Mouse (Mus musculus) adrenal gland, adult 2 months (tissue): ENCODE data around the gene Tgif2. TPM values are rescaled to one million over a fixed set of nuclear protein-coding genes. Genes with fewer than 3 reads are reported as not detected.
A peak's percentile ranks its signal among the peaks of the same experiment; 100 is the strongest.
"Not testable (repeated sequence)": the region's sequence is repeated elsewhere in the genome, so short reads cannot be mapped to it uniquely, and the experiment has no call there.

Experiments
- DNase-seq: peaks from one replicate; pipeline ENCODE4 v3.0.0; 2021
- polyA plus RNA-seq: library from polyadenylated mRNA; depleted of rRNA; stranded (reverse); fragments of >200 nt; gene quantifications from 2 replicates; pipeline ENCODE4 v1.2.3, GENCODE M21; 2012
- total RNA-seq, 2 experiments: library from RNA; stranded (reverse); gene quantifications; 2 replicates each; pipeline ENCODE4 v1.2.3; 2021

The Tgif2 gene
- total and polyA plus RNA-seq, 3 experiments: 1.8 to 8.5 (median 4.3) TPM

DNA sequence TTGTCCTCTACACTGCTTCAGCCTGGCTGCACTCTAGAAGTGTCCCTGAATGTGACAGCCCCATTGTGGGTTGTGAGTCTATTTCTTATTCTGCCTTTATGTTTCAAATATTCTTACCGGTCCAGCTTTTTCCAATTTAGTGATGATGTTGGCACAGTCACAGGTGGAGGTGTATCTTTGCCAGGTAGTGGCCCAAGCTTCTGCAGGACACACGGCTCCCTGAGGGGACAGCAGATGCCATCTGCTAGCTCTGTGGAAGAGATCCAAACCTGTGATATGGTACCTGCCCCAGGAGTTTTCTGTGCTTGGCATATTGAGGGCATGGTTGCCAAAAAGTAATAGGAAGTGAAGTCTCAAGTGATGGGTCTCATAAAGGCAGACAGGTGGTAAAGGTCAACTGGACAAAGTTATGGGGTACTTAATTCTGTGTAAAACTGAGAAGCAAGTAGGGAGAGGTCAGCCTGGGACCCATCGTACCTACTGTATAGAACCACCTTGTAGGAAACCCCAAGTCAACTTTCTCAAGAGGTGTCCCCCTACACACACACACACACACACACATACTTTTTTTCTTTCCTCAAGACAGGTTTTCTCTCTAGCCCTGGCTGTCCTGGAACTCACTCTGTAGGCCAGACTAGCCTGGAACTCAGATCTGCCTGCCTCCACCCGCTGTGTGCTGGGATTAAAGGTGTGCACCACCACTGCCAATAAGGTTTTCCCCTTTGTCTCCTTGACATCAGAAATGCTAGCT, 35.1 kb downstream of the Tgif2 start:
- no peak for DNase-seq

DNA sequence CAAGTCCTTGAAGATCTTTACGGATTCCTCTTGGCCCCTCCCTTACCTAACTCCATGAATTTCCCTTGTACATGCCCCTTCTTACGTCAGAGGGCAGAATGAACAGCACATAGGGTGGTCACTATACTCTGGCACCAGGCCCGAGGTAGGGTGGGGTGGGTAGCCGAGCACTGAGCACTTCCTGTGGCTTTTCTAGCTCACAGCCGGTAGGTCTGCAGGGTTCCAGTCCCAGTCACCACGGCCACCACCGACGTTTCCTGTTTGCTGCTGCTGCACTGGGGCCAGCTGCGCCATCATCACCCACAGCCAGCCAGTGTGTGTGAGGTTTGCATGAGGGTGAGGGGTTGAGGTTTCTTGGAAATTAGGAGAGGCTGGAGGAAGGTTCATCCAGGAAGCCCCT, 37.9 kb downstream of the Tgif2 start:
- DNase-seq: no peak

DNA sequence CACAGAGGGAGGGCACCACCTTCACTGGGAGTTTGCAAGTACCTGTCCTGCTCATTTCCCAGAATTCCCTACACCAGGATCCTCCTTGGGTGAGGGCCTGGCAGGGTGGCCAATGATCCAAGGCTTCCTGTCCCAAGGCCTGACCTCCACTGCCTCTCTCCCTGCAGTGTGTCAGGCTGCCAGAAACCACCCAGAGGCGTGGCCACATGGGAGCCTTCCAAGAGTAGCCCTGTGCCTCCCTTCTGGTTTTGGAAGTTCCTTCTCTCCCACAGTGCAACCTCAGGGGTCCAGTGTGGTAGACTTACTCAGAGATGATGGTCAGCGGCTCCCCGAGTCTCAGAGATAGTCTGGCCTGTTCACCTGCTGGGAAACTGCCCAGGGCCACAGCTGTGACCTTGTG, 39.7 kb downstream of the Tgif2 start:
- DNase-seq: peak; percentile 68

DNA sequence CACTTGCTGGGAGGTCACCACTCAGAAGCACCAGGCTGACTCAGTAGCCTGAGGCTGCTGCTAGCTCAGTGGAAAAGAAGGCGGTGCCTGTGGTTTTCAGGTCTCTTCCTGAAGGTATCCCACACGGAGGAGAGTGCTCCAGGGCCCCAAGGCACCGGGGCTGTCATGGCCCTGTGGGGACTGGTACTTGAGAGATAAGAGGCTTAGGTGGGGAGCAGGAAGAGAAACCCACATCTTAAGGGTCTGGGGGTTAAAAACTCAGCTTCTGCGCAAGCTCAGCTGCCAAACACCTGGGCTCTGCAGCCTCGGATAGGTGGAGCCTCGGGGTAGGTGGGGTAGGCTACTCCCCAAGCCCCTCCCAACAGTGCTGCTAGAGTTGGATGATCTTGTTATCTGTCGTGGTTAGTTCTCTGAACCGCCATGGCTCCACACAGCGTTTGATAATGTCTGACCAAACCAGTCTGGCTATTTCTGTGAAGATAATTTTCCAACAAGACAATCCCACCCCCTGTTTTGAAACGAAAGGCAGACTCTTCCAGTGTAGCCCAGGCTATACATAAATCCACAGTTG, 42.7 kb downstream of the Tgif2 start:
- DNase-seq: no peak

DNA sequence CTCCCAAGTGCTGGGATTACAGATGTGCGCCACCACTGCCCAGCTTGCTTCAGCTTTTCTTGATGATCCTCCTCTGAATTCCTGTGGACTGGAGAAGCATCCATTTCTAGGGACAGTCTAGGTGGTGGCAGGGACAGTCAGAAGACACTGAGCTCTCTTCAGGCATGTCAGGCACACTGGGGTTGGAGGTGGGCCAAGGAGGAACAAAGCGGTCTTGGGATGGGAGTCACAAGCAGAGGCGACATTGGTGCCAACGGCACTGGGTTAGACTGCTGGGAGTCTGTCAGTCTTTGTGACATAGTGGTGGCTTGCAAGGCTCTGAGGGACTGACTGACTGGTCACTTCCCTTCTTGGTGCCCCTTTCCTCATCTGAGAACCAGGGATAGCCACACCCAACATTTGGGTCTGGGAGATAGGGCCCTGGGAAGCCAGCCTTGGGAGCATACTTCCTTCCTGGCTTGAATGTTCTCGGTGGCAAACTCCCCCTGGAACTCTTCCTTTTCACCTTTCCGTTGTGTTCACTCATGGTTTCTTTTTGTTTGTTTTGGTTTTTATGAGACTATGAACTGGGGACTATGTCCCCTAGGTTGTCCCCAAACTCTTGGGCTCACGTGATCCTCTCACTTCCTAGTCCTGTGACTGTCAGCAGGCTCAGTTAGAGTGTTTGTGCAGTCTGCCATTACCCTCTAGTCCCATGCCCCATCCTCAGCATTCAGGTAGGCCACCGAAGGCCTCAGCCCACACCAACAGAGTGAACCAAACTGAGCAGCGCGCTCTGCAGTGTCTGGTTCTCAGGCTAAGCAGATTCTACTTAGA, 44.8 kb downstream of the Tgif2 start:
- DNase-seq: no peak

DNA sequence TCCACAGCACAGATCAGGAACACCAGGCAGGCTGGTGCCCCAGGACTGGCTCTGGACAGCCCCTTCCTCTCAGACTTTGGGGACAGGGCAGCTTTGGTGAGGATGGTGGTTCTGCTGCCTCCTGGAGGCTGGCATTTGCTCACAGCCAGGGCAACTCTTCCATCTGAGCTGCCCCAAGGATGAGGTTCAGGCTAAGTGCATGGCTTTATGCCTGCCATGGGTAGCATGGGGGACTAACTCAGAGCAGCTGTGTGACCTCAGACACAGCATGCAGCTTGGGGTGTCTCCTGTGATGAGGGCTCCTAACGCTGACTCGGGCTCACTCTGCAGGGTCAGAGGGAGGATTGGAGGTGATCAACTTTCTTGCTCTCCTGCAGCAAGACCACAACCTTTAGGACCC, 45.9 kb downstream of the Tgif2 start:
- not testable (repeated sequence) for DNase-seq

DNA sequence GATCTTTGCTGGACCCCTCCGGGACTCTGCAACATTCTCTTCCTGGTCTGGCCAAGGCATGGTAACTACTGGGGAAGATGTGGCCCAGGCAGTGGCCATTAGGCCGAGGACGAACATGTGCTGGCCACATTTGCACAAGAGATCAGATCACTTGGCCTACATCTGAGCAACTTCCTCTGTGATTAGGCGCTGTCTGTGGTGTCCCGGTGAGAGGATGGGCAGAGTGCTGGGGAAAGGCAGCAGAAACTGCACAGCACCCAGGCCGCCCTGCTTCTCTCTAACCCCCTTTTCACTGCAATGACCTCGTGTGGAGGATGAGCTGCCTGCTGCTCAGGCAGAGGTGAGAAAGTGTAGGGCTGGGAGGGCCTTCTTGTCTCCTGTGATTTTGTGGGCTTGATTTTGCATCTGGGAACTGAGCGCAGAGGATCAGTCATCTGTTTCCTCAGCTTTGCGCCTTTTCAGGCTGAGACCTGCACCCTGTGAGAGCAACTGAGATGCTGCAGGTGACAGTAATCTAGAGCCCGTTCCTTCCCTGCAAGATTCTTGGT, 46.4 kb downstream of the Tgif2 start:
- DNase-seq: no peak

DNA sequence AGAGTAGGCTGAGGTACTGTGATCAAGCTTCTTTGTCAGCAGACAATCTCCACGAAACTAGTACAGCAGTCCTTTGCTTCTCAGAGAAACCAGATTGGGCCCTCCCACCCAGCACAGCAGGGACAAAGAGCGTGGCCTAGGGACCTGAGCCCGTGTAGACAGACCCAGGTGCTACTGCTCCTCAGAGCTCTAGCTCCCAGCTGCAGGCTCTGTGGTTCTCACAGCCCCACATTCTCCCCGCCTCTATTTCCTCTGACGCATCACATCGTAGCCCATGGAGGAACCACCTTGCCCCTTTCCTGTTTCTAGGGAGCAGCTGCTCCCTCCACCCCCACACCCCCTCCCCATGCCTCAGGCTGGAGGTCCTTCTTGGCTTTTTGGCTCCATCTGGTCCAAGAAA, 47.2 kb downstream of the Tgif2 start, which contains the start of gene Sla2:
Gene Sla2, minus strand, starts transcription at position 176 of the 400 bp plus-strand sequence.
- DNase-seq: no peak

DNA sequence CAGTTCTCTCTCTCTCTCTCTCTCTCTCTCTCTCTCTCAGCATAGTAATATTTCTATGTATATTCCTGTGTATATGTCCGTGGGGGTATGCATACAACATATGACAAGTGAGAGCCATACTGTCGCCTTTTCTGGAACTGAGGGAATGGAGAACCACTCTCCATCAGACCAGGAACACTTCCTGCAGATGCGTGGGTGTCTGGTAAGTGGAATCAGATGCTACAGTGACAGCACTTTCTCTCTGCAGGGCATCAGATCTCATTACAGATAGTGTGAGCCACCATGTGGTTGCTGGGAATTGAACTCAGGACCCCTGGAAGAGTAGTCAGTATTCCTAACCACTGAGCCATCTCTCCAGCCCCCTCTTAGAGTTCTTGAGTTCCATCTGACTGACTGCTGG, 48.7 kb downstream of the Tgif2 start:
- no peak for DNase-seq

DNA sequence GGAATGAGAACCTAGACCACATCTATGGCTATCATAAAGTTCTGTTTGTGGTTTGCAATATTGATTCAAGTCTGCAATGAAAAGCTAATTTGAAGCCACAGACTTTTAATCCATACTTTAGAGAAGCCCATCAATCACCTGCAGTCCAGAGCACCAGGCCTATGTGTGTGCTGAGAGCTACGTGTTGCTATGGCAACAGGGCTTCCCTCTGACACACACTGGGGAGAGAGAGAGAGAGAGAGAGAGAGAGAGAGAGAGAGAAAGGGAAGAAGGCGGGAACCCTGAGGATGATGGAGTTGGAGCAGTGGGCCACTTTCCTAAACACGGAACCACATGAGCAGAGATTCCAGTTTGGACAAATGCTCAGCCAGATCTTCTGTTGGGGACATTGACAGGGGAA, 52.4 kb downstream of the Tgif2 start:
- no peak for DNase-seq

DNA sequence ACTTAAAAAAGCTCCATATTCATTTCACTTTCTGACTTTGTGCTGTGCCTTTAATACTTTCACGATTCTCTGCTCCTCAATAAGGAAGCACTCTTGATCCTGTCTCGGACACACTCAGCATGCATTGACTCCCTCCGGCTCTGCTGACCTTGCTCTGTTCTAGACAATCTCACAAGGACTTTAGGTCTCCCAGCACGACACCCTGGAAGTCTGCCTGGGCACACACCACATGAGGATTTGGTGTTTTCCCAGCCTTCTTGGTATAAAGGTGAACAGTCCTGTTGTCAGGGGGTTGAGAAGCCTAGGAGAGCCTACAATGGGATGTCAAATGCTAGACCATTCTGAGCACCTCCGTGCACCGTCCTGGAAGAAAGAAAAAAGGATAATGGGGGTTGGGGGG, 53.0 kb downstream of the Tgif2 start:
- no peak for DNase-seq

DNA sequence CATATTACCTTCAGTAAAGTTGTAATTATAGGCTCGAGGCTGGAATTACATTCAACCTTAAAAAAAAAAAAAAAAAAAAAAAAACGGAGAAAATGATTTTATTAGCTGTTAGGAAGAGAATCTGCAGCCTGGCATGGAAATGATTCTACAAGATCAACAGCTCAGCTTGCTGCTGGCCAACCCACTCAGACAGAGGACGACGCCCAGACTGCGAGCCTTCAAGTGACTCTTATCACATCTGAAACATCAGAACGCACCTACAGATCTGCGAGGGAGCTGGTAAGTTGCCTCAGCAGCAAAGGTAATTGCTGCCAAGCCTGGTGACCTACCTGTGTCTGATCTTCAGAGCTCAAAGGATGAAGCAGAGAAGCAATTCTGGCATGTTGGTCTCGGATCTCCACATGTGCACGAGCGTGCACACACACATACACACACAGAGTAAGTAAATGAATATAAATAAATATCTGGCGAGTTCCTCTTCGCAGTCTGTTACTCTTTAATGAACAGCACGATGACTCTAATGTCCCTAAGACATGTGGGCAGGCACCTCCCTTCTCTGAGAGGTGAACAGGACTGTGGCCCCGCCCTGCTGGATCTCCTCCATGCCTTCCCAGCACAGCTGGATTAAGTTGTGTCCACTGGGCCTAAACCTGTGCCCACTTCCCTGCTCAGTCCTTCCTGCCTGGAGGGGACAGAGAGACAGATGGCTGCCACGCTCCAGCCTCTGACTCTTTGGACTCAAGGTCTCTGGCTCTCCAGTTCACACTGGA, 54.9 kb downstream of the Tgif2 start:
- DNase-seq: no peak

DNA sequence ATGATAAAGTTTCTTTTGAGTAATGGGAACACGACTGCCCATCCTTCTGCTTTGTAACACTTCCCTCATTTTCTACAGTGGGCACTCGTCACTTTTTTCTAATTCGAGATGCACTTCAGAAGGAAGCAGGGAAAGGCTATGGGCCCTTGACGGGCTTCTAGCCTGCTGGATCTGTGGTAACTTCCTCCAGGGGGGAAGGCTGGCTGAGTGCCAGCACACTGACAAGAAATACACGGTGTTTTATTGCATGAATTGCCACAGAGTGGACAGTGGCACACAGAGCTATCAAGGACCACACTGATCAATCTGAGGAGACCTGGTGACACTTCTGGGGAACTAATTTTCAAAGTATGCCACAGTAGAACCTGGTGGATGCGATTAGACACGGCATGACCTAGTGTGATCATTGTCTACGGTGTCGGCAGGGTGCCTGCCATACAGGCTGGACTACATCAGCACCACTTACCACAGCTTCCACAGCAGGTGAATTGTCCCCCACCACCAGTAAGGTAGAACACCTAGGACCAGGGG, 56.6 kb downstream of the Tgif2 start:
- DNase-seq: no peak

DNA sequence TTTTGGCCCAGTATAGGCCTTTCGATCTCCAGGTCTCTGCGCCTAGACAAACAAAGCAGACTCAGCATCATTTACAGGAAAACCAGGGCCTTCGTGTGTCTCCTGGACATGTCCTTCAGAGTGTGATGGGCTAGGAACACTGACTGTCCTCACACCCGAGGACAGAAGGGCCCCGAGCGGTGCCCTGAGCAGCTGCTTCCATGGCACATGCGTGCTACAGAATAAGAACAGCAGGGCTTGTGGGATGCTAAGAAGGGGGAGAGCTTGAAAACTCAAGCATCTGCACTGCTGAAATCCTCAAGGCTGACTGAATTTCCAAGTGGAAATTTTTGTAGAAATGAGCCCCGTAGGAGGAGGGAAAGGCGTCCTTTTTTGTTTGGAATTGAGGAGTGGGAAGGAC, 57.2 kb downstream of the Tgif2 start:
- DNase-seq: no peak

DNA sequence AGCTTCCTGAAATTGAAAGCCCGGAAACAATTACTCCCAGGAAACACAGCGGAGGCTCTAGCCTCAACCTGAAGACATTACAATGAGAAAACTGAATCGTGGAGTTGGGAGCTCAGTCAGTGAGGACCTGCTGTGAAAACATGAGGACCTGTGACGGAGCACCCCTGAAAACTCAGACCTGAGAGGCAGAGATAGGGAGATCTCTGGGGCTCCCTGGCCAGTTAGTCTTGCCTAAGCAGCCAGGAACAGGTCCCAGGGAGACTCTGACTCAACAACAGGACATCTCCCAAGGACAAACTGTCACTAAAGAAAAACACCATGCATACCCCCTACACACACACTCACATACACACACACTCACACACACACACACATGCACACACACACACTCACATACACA, 58.6 kb downstream of the Tgif2 start:
- no peak for DNase-seq

DNA sequence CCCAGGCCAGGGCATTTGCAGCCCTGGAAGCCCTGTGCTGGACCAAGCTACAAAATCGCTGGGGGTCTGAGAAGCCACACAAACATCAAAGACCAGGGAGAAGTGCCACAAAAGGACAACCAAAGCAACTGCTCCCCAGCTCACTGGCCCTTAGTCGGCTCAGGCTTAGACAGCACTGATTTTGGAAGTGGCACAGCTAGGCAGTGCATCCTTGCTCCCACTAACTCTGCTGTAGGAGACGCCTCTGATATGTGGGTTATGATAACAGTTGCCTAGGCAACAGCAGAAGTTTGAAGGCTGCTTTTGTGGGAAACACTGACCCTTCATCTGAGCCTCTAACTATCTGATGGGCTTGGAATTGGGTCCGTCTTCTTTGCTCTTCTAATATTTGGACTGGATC, 59.4 kb downstream of the Tgif2 start:
- no peak for DNase-seq

DNA sequence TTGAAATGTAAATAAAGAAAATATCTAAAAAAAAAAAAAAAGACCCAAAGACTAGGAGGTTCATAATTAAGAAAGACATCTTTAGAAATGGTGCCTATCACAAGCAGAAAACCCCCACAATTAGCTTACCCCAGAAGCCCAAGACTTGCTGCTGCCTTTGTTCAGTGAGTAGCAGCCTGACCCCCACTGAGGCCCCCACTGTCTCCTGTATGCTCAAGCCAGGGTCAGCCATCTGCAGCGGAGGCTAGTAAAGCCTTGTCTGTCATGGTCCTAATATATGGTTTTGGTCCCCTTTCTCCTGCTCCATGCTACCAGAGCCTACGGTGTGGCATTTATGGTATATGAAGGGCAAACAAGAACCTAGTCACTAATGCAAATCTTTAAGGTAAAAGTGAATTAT, 61.5 kb downstream of the Tgif2 start:
- no peak for DNase-seq

DNA sequence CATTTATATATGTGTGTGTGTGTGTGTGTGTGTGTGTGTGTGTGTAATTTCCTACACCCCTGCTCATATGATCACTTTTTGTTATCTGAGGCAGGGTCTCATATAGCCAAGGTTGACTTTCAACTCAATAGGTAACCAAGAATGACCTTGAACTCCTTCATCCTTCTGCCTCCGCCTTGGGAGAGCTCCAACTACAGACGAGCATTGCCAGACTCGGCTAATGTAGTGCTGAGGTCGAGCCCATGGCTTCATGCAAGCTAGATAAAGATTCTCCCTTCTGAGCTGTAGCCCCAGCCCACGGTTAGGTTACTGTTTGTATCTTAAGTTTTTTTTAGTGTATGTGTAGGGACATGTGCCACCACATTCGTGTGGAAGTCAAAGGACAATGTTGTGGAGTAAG, 62.1 kb downstream of the Tgif2 start:
- DNase-seq: no peak

DNA sequence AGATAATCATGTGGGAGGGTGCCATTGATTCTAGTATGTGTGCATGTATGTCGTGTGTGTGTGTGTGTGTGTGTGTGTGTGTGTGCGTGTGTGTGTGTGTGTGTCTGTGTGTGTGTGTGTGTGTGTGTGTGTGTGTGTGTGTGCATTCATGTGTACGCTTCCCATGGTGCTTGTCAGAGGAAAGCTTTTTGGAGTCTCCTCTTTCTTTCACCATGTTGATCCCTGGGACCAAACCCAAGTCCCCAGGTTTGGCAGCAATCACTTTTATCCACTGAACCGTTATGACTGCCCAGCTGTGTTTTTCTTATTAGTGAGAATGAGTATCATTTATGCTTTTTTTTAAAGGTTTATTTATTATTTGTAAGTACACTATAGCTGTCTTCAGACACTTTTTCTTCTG, 62.6 kb downstream of the Tgif2 start:
- DNase-seq: not testable (repeated sequence)

DNA sequence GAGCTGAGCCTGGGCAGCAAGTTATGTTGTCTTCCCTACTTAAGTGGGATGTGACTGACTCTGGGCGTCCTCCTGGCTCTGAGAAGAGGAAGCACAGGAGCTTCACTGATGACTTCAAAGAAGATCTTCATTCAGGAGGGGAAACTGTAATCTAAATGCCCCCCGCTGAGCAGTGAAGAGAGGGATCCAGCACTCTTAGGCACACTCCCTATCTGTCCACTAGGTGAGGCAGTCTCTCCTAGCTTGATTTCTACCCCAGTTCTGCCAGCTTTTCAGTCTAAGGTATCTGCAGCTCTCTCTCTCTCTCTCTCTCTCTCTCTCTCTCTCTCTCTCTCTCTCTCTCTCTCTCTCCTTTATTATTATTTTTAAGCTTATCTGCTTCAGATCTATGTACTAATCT, 63.6 kb downstream of the Tgif2 start:
- DNase-seq: no peak
